ENCODE assay signal across 7 mouse cellular contexts in genomic region chr3:108209946-108210770, GRCm38 (mm10). TPM values are rescaled to one million over a fixed set of nuclear protein-coding genes. Genes with fewer than 3 reads are reported as not detected.
DNase-seq lines count a peak whose midpoint lies in the region; ATAC-seq lines count a peak whose summit lies in the region.

No protein-coding gene starts in this region.

- ATAC-seq in intestine, embryonic 15.5 days, result peak; percentile 97

- H3K9ac ChIP-seq in intestine, embryonic 15.5 days, result peak overlapping the region; percentile 73

- no peaks in the 10 kb centered on the region for H3K9me3 ChIP-seq in intestine, embryonic 15.5 days
- H3K9me3 ChIP-seq in midbrain, embryonic 10.5 days (replicated peaks), result no peaks in the 10 kb centered on the region

- peak overlapping the region; percentile 85 for H3K27ac ChIP-seq in intestine, embryonic 15.5 days
- H3K27ac ChIP-seq in midbrain, embryonic 10.5 days (replicated peaks), result peak overlapping the region; percentile 100

- H3K4me2 ChIP-seq in intestine, embryonic 15.5 days (replicated peaks), result peak overlapping the region; percentile 92

- peak; percentile 95 for DNase-seq in adrenal gland, adult 2 months
- peak; percentile 95 for DNase-seq in embryo, embryonic 11.5 days (ENCODE audit: low read depth, low spot score)
- peak; percentile 89 to 93 for DNase-seq in gastrocnemius, postnatal 36 days
- peak; percentile 95 to 98 for DNase-seq in left cerebral cortex, postnatal 25 days (ENCODE audit: low spot score in 2 of 2)
- DNase-seq in midbrain, embryonic 10.5 days (ENCODE audit: low spot score), result peak; percentile 98
- peak; percentile 92 for DNase-seq in right cerebral cortex, postnatal 4 days

- H3K4me3 ChIP-seq in intestine, embryonic 15.5 days (replicated peaks), result peak overlapping the region; percentile 67
- peak overlapping the region; percentile 79 for H3K4me3 ChIP-seq in midbrain, embryonic 10.5 days

- intact Hi-C loops in gastrocnemius, postnatal 36 days (cut with DNase I), result no loop called here
- intact Hi-C loops in left cerebral cortex, postnatal 25 days (cut with DNase I), result loop anchor here (1.0 kb wide), 2 partner anchors 13 to 47 kb away; no protein-coding TSS in a partner anchor

- WGBS in intestine, embryonic 15.5 days, result under 1% methylated on average over 66 of the region's 72 CpGs
- WGBS in midbrain, embryonic 10.5 days, result 1% methylated on average over 72 of the region's 72 CpGs

- H3K36me3 ChIP-seq in intestine, embryonic 15.5 days, result peaks cover 7% of the 10 kb centered on the region; the same call in 1 of the 2 replicates
- peaks cover 33% of the 10 kb centered on the region for H3K36me3 ChIP-seq in midbrain, embryonic 10.5 days

- H3K4me1 ChIP-seq in intestine, embryonic 15.5 days (replicated peaks), result peaks cover 29% of the 10 kb centered on the region
- peaks cover 27% of the 10 kb centered on the region for H3K4me1 ChIP-seq in midbrain, embryonic 10.5 days

- H3K27me3 ChIP-seq in intestine, embryonic 15.5 days (replicated peaks), result no peaks in the 10 kb centered on the region
- H3K27me3 ChIP-seq in midbrain, embryonic 10.5 days (ENCODE audit: low read depth, poor library complexity, severe bottlenecking), result no peaks in the 10 kb centered on the region

RNA-seq across cellular contexts. Expression of gene Atxn7l2, which starts 0.6 kb away (rescaled TPM):
- total RNA-seq in adrenal gland, adult 2 months (2021), result 1 to 10 TPM; 9.1 to 9.4 TPM
- 11.8 and 13.5 TPM in 2 replicates for polyA plus RNA-seq in adrenal gland, adult 2 months (2012; rRNA removed)
- 1 to 10 TPM; 5.7 to 6.1 TPM for total RNA-seq in gastrocnemius, postnatal 36 days (2021)
- polyA plus RNA-seq in intestine, embryonic 15.5 days (2015; fragmentation: Nextera tagmentation; extraction: Ambion mirVana), result 10.9 and 11.3 TPM in 2 replicates
- total RNA-seq in left cerebral cortex, postnatal 25 days (2021), result 10 to 100 TPM; 24.0 to 24.2 TPM
- polyA plus RNA-seq in midbrain, embryonic 10.5 days (2016; fragmentation: Nextera tagmentation; extraction: Ambion mirVana), result 18.1 and 23.5 TPM in 2 replicates

RNA-seq across cellular contexts. Expression of gene Cyb561d1, which starts 9.1 kb away (rescaled TPM):
- total RNA-seq in adrenal gland, adult 2 months (2021), result 1 to 10 TPM; 6.4 to 7.9 TPM
- polyA plus RNA-seq in adrenal gland, adult 2 months (2012; rRNA removed), result 6.9 and 8.1 TPM in 2 replicates
- 1 to 10 TPM; 2.5 to 3.1 TPM for total RNA-seq in gastrocnemius, postnatal 36 days (2021)
- polyA plus RNA-seq in intestine, embryonic 15.5 days (2015; fragmentation: Nextera tagmentation; extraction: Ambion mirVana), result 3.6 and 3.8 TPM in 2 replicates
- 10 to 100 TPM; 17.4 to 17.9 TPM for total RNA-seq in left cerebral cortex, postnatal 25 days (2021)
- 4.9 and 5.0 TPM in 2 replicates for polyA plus RNA-seq in midbrain, embryonic 10.5 days (2016; fragmentation: Nextera tagmentation; extraction: Ambion mirVana)

RNA-seq across cellular contexts. Expression of gene Sypl2, which starts 16.3 kb away (rescaled TPM):
- total RNA-seq in adrenal gland, adult 2 months (2021), result under 1 TPM; 0.20 to 0.97 TPM
- 0.11 and 0.31 TPM in 2 replicates for polyA plus RNA-seq in adrenal gland, adult 2 months (2012; rRNA removed)
- 100 to 1,000 TPM; 479 to 547 TPM for total RNA-seq in gastrocnemius, postnatal 36 days (2021)
- polyA plus RNA-seq in intestine, embryonic 15.5 days (2015; fragmentation: Nextera tagmentation; extraction: Ambion mirVana), result 0.21 and 0.27 TPM in 2 replicates
- total RNA-seq in left cerebral cortex, postnatal 25 days (2021), result 1 to 10 TPM; 1.3 to 1.9 TPM
- polyA plus RNA-seq in midbrain, embryonic 10.5 days (2016; fragmentation: Nextera tagmentation; extraction: Ambion mirVana), result 0.42 and 0.88 TPM in 2 replicates

RNA-seq across cellular contexts. Expression of gene Amigo1, which starts 24.0 kb away (rescaled TPM):
- total RNA-seq in adrenal gland, adult 2 months (2021), result 10 to 100 TPM; 21.4 to 27.8 TPM
- 57.6 and 62.3 TPM in 2 replicates for polyA plus RNA-seq in adrenal gland, adult 2 months (2012; rRNA removed)
- total RNA-seq in gastrocnemius, postnatal 36 days (2021), result 10 to 100 TPM; 23.3 to 27.5 TPM
- 3.9 and 4.4 TPM in 2 replicates for polyA plus RNA-seq in intestine, embryonic 15.5 days (2015; fragmentation: Nextera tagmentation; extraction: Ambion mirVana)
- 10 to 100 TPM; 68.7 to 72.9 TPM for total RNA-seq in left cerebral cortex, postnatal 25 days (2021)
- 4.1 and 4.5 TPM in 2 replicates for polyA plus RNA-seq in midbrain, embryonic 10.5 days (2016; fragmentation: Nextera tagmentation; extraction: Ambion mirVana)

RNA-seq across cellular contexts. Expression of gene Psma5, which starts 46.6 kb away (rescaled TPM):
- total RNA-seq in adrenal gland, adult 2 months (2021), result 10 to 100 TPM; 74.4 to 87.2 TPM
- 13.3 and 13.4 TPM in 2 replicates for polyA plus RNA-seq in adrenal gland, adult 2 months (2012; rRNA removed)
- 10 to 100 TPM; 43.6 to 48.1 TPM for total RNA-seq in gastrocnemius, postnatal 36 days (2021)
- polyA plus RNA-seq in intestine, embryonic 15.5 days (2015; fragmentation: Nextera tagmentation; extraction: Ambion mirVana), result 271 and 291 TPM in 2 replicates
- total RNA-seq in left cerebral cortex, postnatal 25 days (2021), result 10 to 100 TPM; 73.8 to 88.5 TPM
- polyA plus RNA-seq in midbrain, embryonic 10.5 days (2016; fragmentation: Nextera tagmentation; extraction: Ambion mirVana), result 299 and 349 TPM in 2 replicates

Comparison
In these comparisons a context has a peak if more than half of its experiments do, and no peak if none do; other contexts are left out.
1. Peak in every context shown above with its lines: DNase-seq, ATAC-seq, H3K4me3 ChIP-seq and H3K27ac ChIP-seq.
2. RNA of gene Sypl2, which starts 16.3 kb away (total RNA-seq): 479 to 547 TPM in gastrocnemius, postnatal 36 days; 1.3 to 1.9 TPM in left cerebral cortex, postnatal 25 days and 0.20 to 0.97 TPM in adrenal gland, adult 2 months; every median in the first group is over 100 times any median in the second.